Mouse (Mus musculus): ENCODE measurements around the gene Cdh18.
A peak's percentile ranks its signal among the peaks of the same experiment; 100 is the strongest.

Cdh18 gene

DNA sequence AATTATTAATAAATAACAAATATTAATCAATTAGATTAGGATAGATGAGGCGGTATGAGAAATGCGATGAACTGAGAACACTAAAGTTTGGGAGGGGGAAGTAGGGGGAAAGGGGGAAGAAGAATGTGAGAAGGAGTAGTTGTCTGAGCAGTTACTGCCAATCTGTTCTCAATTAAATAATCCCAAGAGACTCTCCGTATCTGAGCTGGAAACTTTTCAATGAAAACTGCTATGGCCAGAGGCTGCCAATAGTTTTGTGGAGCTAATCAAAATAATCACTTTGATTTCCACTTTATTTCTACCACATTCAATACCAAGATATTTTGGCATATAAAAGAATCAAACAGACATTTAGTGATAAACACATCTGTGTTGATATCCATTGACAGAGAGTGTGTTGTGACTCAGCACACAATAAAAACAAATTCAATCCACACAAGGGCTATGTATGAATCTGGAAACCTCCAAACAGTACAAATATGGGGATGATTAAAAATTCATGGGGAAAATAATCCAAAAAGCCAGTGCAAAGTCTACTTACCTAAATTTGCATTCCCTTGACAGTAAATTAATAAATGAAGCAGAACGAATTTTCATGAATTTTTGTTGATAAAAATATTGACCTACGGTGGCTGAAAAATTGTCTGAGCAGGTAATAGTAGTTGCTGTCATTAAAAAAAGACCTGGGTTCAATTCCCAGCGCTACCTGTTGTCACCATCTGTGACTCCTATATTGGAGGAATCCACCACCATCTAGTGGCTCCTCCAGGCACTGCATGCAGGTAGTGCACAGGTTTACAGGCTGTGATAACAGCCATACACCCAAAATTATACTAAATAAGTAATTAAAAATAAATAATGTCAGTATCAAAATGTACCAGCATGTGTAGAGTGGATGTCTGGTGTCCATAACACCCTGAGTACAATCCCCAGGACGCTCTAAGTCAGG, 922.0 kb downstream of the Cdh18 start:
- DNase-seq = peak in 1 of 2 experiments; percentile 9

DNA sequence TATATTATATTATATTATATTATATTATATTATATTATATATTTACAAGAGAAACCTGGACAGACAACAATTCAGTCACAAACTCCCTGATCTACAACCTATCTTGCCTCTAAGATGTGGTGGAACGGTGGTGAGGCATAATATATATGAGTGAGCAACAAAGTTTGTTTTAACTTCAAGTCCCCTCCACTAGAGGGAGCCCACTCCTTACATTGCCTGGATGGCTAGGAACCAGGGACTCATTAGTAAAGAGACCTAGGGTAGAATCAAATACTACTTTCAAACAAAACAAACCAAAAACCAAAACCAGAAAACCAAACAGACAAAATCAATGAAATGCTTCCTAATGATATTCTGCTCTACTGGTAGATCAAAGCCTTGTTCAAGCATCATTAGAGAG, 937.5 kb downstream of the Cdh18 start:
- DNase-seq = peak in 1 of 2 experiments; percentile 15

DNA sequence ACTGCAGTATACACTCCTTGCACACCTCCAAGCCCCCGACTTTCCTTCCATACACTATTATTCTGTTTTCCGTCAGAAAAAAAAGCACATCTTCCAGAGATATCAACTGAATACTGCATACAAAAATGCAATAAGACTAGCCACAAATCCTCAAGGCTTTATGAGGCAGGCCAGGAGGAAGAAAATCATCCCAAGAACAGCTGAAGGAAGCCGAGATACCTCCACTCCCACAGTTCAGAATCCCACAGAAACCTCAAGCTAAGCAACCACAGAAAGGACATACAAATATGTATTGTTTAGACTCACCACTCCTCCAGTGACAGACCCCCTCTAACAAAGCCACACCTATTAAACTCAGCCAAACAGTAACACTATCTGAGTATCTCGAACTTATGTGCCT, 957.7 kb downstream of the Cdh18 start:
- no peak for DNase-seq

DNA sequence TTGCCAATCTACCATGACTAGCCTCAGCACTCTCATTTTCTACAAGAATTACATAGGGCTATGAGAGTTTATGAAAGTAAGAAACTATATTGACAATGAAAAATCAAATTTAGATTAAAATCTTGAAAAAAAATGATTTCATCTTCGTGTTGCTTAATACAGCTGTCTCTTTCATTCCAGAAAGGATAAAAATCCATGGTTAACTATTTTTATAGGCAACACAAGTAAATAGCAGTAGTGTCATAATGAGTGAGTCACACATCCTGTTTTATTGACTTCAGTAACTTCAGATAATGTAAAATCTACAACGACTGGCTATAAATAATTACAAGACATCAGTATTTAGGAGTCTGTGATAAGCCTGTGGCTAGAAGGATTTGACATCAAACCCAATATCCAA, 960.9 kb downstream of the Cdh18 start:
- no peak for DNase-seq

DNA sequence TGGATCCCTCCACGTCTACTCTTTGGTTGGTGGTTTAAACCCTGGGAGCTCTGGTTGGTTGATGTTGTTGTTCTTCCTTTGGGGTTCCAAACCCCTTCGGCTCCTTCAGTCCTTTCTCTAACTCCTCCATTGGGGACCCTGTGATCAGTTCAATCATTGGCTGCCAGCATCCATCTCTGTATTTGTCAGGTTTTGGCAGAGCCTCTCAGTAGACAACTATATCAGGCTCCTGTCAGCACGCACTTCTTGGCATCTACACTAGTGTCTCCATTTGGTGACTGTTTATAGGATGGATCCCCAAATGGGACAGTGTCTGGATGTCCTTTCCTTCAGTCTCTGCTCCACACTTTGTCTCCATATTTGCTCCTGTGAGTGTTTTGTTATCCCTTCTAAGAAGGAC, 967.0 kb downstream of the Cdh18 start:
- DNase-seq = no peak

DNA sequence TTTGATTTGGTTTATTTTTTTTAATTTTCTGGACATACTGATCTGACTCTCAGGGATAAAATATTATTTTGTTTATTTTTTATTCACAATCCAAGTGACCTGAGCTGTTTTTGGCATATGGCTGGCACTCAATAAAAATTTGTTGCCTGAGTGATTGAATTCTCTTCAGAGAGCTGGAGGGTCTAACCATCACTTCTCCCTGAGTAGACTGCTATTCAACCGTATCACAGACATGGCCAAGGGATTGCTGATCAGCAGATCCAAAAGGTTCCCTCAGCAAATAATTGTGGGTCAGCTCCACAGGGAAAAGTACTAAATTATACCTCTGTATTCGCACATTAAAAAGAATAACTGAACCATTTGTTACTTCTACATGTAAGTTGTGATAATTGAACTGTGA, 969.3 kb downstream of the Cdh18 start:
- DNase-seq = no peak

All from kidney, adult 8-10 months (tissue).